Mouse (Mus musculus): Measurements from ENCODE around the gene Cpb1.

DNA sequence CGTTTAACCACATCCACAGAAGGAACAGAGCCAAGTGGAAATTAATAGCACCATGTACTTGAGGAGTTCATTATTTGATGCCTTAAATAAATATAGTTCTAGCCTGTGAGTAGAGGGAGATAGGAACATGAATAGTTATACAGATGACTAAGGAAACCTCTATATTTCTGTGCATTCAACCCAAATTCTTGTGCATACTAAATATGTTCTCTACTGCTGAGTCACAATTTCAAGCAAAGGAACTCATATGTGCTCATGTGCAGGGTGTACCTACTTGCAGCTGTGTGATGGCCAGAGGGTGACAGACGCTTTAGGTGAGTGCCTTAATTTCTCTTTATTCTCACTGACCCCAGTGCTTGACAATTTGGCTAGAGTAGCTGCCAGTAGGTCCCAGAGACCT is 50.1 kb downstream of the Cpb1 start:
- TF ChIP-seq POLR2A (IDR thresholded peaks at IDR 0.05; ENCODE audit: borderline replicate concordance, insufficient read depth, low read length), result no peak
- no peak for TF ChIP-seq CTCF (IDR thresholded peaks at IDR 0.05; ENCODE audit: borderline replicate concordance, insufficient read depth, low read depth, low read length)
